Mouse (Mus musculus) kidney, adult 8-10 months (tissue): ENCODE measurements at regions not wholly inside any gene's neighbourhood (a gene's known extent, or its start where the extent isn't known, plus 50 kb on each side); places are given as distances from the start of the nearest gene placed in this dataset.
"Not testable (repeated sequence)": the region's sequence is repeated elsewhere in the genome, so short reads cannot be mapped to it uniquely, and the experiment has no call there.

Source experiments
- DNase-seq, 2 experiments: peaks; one replicate each; pipeline ENCODE4 v3.0.0; 2022

- DNase-seq, result no peak
Observed at GRCm38 (mm10) chr2:107869304-107869958, 579.0 kb downstream of the Kcna4 start.

- no peak for DNase-seq
Observed at GRCm38 (mm10) chr2:107879663-107880062, 589.2 kb downstream of the Kcna4 start.

DNA sequence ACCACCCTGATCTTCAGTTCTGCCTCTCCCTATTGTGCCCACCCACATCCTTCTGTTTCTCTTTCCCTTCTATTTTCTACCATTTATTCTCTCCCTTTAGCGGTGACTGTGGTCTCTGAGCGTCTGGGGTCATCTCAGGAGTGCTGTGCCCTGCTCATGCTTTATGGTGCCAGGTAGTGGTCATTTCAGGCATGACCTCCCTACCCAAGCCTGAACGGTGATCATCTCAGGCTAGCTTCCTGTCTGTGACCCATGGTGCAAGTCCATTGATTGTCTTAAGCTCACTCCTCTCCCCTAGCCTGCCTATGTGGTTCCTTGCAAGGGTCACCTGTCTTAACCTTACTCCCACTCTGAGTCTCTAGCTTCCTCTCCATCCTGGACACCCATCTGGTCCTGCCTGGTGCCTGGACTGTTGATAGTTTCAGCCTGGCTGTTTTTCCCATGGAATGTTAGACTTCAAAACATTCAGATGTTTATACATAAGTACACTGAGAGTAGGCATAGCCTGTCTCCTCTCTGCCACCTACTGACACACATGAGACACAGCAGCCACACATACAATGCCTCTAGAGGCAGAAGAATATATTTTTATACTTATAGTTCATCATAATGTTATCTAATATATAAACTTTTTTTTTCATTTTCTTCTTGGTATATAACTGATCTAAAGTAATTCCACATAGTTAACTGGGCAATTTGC, 595.8 kb downstream of the Kcna4 start:
- no peak for DNase-seq

DNA sequence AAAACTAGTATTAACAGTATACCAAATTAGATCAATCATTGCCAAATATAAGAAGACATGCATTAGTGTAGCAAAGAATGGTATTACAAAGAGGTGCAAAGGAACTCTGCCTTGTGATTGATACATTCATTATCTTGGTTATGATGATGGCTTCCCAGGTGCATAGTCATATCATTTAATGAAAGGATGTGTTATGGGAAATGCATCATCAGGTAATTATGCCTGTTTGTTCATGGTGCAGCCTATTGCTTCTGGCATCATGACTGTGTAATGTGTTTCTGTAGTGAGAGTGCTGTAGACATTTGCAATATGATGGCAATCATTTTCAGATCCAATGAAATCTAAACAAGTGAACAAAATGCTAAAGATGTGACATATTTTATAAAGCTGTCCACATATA, 597.8 kb downstream of the Kcna4 start:
- no peak for DNase-seq

DNA sequence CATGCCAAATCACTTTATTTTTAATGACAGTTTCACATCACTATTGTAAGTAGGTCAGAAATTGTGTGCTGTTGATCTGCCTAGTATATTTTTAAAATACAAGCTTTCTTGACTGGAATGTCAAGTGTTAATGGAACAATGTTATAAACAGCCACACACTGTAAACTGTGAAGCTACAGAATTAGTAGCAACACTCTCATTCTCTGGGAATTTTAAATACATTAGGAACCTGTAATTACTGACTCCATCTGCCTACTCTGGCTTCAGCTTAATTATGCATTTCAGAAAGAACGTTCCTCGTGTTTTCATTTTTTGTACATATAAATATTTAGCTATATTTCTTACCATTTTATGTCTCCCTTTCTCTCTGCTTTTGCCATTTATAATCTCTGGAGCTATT, 634.7 kb downstream of the Kcna4 start:
- DNase-seq, result no peak

DNA sequence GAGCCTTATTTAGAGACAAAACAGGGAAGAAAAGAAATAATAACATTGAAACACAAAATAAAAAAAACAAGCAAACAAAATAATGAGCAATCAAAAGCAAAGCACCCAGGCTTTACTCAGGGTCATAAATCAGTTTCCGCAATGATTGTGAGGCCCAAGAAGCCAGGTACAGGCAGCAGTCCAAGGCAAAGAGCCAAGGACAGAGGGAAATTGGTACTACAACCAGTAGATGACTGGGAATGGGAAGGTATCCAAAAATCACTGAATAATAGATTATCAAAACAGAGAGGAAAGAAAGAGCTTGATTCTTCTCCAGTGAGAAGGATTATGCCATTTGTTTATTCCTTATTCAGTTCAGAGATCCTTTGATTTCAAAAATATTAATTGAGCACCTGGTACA, 636.2 kb downstream of the Kcna4 start:
- DNase-seq, result no peak

- no peak for DNase-seq
Observed at GRCm38 (mm10) chr2:107935336-107935735, 644.9 kb downstream of the Kcna4 start.

GRCm38 (mm10) chr2:107935775-107936174, 645.3 kb downstream of the Kcna4 start:
- no peak for DNase-seq

DNA sequence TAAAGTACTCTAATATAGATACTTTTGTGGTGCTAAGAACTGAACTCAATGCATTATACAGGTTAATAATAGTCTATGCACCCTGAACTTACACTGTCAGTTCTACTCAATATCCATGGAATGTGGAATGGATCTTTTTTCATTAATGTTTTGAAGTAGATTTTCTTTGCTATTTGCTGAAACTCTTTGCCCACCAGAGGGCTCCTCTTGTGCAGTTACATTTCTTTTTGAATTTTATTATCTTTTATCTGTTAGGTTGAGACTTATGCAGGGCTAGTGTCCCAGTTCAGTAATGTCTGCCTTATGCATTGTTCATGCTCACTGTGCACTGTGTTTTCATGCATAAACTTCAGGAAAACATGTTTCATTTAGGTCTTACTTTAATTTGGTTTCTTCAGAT, 650.9 kb downstream of the Kcna4 start:
- DNase-seq, result no peak

DNA sequence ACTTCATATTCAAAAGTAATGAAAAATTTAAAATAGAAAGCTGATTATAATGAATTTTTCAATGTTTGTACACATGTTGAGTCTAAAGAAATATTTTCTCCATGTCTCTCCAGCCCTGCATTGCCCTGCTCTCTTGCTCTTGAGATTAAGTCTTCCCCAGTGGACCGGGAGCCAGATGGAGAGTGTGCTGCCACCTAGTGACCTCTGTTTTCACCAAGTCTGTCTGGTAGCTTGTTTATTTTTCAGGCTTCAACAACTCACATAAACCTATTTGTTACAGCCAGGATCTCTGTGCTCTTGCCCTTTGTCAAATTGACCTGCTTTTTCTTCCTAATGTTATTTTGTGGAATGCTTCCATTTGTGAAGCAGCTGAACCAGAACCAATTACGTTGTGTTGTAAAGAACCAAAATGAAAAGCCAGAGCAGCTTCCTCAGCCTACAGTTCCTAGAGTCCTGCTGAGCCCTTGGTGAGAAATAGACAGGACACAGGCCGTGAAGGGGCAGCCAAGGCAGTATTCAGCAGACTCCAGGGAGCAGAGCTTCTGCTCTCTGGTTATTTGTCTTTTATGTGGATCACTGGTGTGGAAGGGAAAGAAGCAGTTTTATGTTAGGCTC, 655.5 kb downstream of the Kcna4 start:
- DNase-seq, result peak in 1 of 2 experiments; percentile 26

GRCm38 (mm10) chr2:107955608-107956127, 665.2 kb downstream of the Kcna4 start:
- not testable (repeated sequence) for DNase-seq

- DNase-seq, result not testable (repeated sequence)
Observed at GRCm38 (mm10) chr2:107963921-107964320, 673.5 kb downstream of the Kcna4 start.

- no peak for DNase-seq
Observed at GRCm38 (mm10) chr2:107964841-107965240, 674.4 kb downstream of the Kcna4 start.

DNA sequence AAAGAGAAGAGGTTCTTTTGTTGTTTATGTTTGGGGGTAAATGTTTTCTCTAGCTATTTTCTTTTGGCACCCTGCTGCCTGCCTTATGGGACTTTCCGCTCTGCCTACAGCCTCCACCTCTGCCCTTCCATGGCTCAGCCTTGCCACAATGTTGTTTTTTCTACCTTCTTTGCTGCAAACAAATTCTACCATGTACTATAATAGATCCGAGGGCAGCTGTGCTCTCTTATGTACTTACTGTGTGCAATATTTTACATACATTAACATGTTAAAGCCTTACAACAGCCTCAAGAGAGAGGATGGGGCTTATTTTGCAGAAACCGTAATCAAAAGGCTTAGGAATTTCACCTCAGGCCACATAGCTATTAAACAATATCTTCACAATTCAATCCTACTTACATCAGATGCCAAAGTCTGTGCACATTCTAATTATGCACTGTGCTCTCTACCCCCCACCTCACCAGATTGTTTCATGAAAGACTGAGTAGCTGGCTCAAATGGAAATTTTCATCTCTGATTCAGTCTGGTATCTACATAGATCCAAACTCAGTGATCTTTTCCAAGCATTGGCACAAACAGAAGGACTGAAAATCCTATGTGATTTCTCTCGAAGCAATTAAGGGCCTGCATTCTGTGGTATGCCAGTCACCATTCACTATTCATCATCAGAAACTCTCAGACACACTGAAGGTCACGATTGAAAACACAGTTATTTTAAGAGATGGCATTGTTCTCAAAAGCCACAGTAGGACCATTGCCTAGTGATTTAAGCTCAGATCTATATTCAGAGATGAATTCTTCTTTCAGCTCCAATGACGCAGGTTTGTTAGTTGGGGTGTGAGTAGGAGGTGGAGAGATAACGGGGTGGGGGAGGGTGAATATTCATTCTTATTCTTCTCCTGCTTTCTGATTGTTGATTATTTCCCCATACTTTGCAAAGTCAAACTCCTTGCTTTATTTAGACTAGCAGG, 675.2 kb downstream of the Kcna4 start:
- no peak for DNase-seq

- no peak for DNase-seq
Observed at GRCm38 (mm10) chr2:107968526-107968925, 678.1 kb downstream of the Kcna4 start.

DNA sequence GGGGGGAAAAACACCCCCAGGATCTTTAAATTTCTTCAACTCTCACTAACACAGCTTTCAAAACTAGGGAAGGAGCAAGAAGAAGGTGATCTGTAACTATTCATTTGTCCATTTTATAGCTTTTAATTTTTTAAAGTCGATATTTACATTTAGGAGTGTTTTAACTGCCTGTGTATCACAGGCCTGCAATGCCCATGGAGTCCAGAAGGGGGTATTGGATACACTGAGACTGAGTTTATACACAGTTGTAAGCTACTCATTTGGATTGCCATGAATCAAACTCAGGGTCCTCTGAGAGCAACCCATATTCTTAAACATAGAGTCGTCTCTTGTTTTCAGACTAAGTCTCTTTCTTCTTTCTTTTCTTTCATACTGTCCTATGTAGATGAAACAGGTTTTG, 679.1 kb downstream of the Kcna4 start:
- DNase-seq, result no peak

DNA sequence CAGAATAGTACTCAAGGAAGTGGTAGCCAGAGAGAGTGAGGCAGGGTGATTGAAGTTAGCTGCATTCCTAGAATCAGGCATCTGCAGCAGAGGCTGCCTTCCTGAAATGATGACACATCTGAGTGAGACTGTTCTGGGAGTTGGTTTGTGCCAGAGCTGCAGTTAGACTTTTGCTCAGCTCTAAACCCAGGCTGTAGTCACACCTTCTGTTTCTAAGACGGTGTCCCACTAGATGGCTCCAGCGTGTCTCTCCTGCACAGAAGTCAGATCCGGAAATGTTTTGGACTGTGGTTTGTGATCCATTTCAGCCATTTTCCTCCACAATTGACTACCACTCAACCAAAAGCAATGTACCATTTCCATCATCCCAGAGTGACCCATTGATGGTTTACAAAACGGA, 683.1 kb downstream of the Kcna4 start:
- DNase-seq, result no peak

- DNase-seq, result no peak
Observed at GRCm38 (mm10) chr2:107994831-107995230, 704.4 kb downstream of the Kcna4 start.

GRCm38 (mm10) chr2:108011534-108011933, 721.1 kb downstream of the Kcna4 start:
- no peak for DNase-seq

DNA sequence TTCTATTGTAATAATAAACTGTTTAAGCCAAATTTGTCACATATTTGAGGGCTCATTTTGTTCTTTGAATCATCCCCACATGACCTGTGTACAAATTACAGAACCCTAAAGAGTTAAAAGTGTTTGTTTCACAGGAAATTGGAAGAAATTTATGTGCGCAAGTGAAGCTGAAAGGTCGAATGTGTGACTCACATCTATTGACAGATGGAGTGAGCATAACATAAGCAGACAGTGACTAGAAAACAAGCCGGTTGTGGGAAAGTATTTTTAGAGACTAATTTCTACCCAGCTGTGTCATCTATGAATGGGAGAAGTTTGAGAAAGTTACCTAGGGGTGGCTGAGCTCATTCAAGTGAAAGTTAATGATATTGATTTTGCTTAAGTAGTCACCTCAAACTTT, 732.8 kb downstream of the Kcna4 start:
- DNase-seq, result no peak

DNA sequence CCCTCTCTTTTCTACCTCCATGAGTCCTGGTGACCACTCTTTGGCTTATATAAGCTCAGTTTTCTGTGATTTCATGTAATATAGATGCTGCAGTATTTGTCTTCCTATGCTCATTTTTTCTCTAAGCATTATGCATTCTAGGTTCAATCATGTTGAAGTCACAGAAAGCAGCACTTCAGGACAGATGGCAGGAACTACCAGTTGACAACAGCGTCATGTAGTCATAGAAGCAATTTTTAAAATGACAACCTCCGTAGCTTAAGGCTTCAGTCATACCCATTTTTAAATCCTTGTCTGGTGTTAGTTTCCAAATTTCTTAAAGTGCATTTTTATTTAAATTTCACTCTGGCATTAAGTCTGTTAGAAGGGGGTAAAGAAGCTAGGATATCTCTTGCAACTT, 740.2 kb downstream of the Kcna4 start:
- no peak for DNase-seq

DNA sequence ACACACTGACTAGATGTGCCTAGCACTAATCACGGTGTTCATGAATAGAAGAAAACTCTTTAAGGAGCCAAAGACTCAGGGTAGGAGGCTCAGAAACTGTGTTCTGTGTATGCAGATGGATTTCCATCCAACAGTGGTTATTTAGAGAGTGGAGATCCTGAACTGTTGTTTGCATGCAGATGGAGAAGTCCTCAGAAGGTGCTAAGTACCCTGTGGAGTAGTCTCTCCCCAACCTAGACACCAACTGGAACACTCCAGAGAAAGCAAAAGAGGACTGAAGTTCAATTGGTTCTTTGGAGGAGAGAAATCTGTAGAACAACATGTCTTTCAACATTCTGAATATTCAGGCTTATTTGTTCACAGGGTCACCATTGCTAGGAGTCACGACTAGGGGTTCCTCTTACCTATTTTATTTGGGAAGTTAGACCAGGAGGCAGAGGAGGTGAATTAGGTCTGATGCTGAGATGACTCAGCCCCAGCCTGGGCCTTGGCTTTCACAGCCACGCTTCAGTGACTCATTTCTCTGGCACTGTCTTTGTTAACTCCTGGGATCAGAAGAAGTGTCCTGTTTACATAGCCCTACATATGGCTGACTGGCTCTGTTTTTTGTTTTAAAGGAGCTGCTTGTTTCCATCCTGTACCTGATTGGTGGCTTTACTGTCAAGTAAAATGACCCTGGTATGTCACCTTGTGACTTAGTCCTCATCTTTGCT, 742.0 kb downstream of the Kcna4 start:
- DNase-seq, result no peak
